Mouse (Mus musculus) heart, embryonic 11.5 days (tissue): ENCODE measurements at regions not wholly inside any gene's neighbourhood (a gene's known extent, or its start where the extent isn't known, plus 50 kb on each side); places are given as distances from the start of the nearest gene placed in this dataset.
A peak's percentile ranks its signal among the peaks of the same experiment; 100 is the strongest.

ENCODE experiments used
- ATAC-seq: fragments of 200-750 bp; cut with Nextera tagmentation; replicated peaks from 2 replicates; pipeline ENCODE4 v1.8.0; 2017; ENCODE audit warnings: moderate library complexity; ENCODE audit not compliant: insufficient number of reproducible peaks, low FRiP score, low TSS enrichment
- H3K27ac ChIP-seq: fragments of 300-500 bp; sonication (generic); 2 replicates; pipeline ENCODE4 v1.5.1; 2014; ENCODE audit warnings: mild to moderate bottlenecking, low read depth, low read length
- H3K27me3 ChIP-seq: fragments of 300-500 bp; sonication (generic); 2 replicates; pipeline ENCODE4 v1.6.1; 2014; ENCODE audit warnings: mild to moderate bottlenecking, low read length, mixed read lengths; ENCODE audit not compliant: control insufficient read depth, insufficient read depth
- H3K36me3 ChIP-seq: fragments of 300-500 bp; sonication (generic); 2 replicates; pipeline ENCODE4 v1.6.1; 2014; ENCODE audit warnings: mild to moderate bottlenecking, low read length, moderate library complexity, mixed read lengths; ENCODE audit not compliant: control insufficient read depth, insufficient read depth
- H3K4me1 ChIP-seq: fragments of 300-500 bp; sonication (generic); 2 replicates; pipeline ENCODE4 v1.6.1; 2014; ENCODE audit warnings: low read length; ENCODE audit not compliant: control insufficient read depth, insufficient read depth
- H3K4me2 ChIP-seq: fragments of 300-500 bp; sonication (generic); 2 replicates; pipeline ENCODE4 v1.6.1; 2014; ENCODE audit warnings: mild to moderate bottlenecking, moderate library complexity
- H3K4me3 ChIP-seq: fragments of 300-500 bp; sonication (generic); 2 replicates; pipeline ENCODE4 v1.5.1; 2014; ENCODE audit warnings: low read depth, low read length
- H3K9ac ChIP-seq: fragments of 300-500 bp; sonication (generic); 2 replicates; pipeline ENCODE4 v1.6.1; 2014; ENCODE audit warnings: mild to moderate bottlenecking, low read depth, low read length, moderate library complexity
- H3K9me3 ChIP-seq: fragments of 300-500 bp; sonication (generic); replicated peaks from 2 replicates; pipeline ENCODE4 v1.6.1; 2016; ENCODE audit warnings: low read length; ENCODE audit not compliant: control insufficient read depth
- whole genome bisulfite sequencing: fragments of 180-500 bp; shearing (Covaris S2); extraction: QIAGEN DNeasy Blood & Tissue Kit; methylation state at CpG from one replicate; pipeline ENCODE4 v1.1.7; 2014; ENCODE audit not compliant: insufficient replicate concordance; 5-methylcytosine and 5-hydroxymethylcytosine counted together

GRCm38 (mm10) chr4:142989175-142989574, 223.6 kb downstream of the Prdm2 start:
- no peaks in the 10 kb centered on the region for H3K4me1 ChIP-seq
- H3K27ac ChIP-seq: no peak overlapping the region
- H3K9ac ChIP-seq: no peak overlapping the region
- H3K4me2 ChIP-seq: peak overlapping the region; percentile 34
- H3K4me3 ChIP-seq: no peak overlapping the region
- ATAC-seq: no peak
- H3K9me3 ChIP-seq: no peaks in the 10 kb centered on the region
- H3K36me3 ChIP-seq: no peaks in the 10 kb centered on the region
- WGBS: 6% methylated on average over 8 of the region's 8 CpGs
- no peaks in the 10 kb centered on the region for H3K27me3 ChIP-seq

DNA sequence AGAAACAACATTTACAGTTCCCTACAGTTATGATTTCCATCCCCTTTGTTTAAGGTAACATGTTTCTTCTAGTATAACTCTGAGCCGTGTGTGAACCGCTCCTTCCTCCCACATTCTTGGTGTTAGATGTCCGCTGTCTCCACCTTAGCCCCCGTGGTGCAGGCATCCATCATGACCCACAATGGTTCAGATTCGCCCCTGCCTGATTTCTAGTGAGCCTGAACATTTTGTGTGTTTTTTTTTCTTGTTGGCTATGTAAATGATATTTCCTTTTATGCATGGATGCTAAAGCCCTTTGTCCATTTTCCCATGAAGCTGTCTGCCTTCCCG, 229.5 kb downstream of the Prdm2 start:
- no peak for ATAC-seq
- H3K9ac ChIP-seq: no peak overlapping the region
- H3K9me3 ChIP-seq: no peaks in the 10 kb centered on the region
- no peak overlapping the region for H3K4me3 ChIP-seq
- no peaks in the 10 kb centered on the region for H3K4me1 ChIP-seq
- no peaks in the 10 kb centered on the region for H3K27me3 ChIP-seq
- no peak overlapping the region for H3K4me2 ChIP-seq
- no peak overlapping the region for H3K27ac ChIP-seq
- WGBS: 57% methylated on average over 6 of the region's 6 CpGs
- no peaks in the 10 kb centered on the region for H3K36me3 ChIP-seq

- no peak overlapping the region for H3K4me2 ChIP-seq
- H3K36me3 ChIP-seq: no peaks in the 10 kb centered on the region
- H3K9me3 ChIP-seq: no peaks in the 10 kb centered on the region
- no peak overlapping the region for H3K4me3 ChIP-seq
- no peak overlapping the region for H3K27ac ChIP-seq
- 67% methylated on average over 8 of the region's 8 CpGs for WGBS
- H3K27me3 ChIP-seq: no peaks in the 10 kb centered on the region
- no peak overlapping the region for H3K9ac ChIP-seq
- no peak for ATAC-seq
- H3K4me1 ChIP-seq: no peaks in the 10 kb centered on the region
Measured at GRCm38 (mm10) chr4:142982585-142983294, 230.1 kb downstream of the Prdm2 start.

- Histone ChIP-seq H3K27ac (no peak overlapping the region), H3K4me2 (no peak overlapping the region), H3K4me1 (no peaks in the 10 kb centered on the region), H3K36me3 (no peaks in the 10 kb centered on the region), H3K9ac (no peak overlapping the region), H3K27me3 (no peaks in the 10 kb centered on the region), H3K9me3 (no peaks in the 10 kb centered on the region), H3K4me3 (no peak overlapping the region)
- 69% methylated on average over 11 of the region's 11 CpGs for WGBS
- ATAC-seq: no peak
Measured at GRCm38 (mm10) chr4:142975620-142976019, 237.2 kb downstream of the Prdm2 start.

- ATAC-seq: no peak
- Histone ChIP-seq H3K9me3 (no peaks in the 10 kb centered on the region; the same call in 1 of the 2 replicates), H3K27ac (no peak overlapping the region), H3K27me3 (no peaks in the 10 kb centered on the region), H3K4me2 (no peak overlapping the region), H3K4me3 (no peak overlapping the region), H3K4me1 (no peaks in the 10 kb centered on the region), H3K36me3 (no peaks in the 10 kb centered on the region), H3K9ac (no peak overlapping the region)
- 82% methylated on average over 4 of the region's 4 CpGs for WGBS
Measured at GRCm38 (mm10) chr4:142970040-142970439, 242.8 kb downstream of the Prdm2 start.

- no peak overlapping the region for H3K9ac ChIP-seq
- no peaks in the 10 kb centered on the region; the same call in 1 of the 2 replicates for H3K9me3 ChIP-seq
- no peak overlapping the region for H3K27ac ChIP-seq
- H3K4me3 ChIP-seq: no peak overlapping the region
- WGBS: 75% methylated on average over 2 of the region's 2 CpGs
- H3K4me1 ChIP-seq: no peaks in the 10 kb centered on the region
- ATAC-seq: no peak
- H3K27me3 ChIP-seq: no peaks in the 10 kb centered on the region
- H3K36me3 ChIP-seq: no peaks in the 10 kb centered on the region
- H3K4me2 ChIP-seq: no peak overlapping the region
Measured at GRCm38 (mm10) chr4:142967604-142968003, 245.2 kb downstream of the Prdm2 start.

- Histone ChIP-seq H3K9ac (no peak overlapping the region), H3K4me1 (no peaks in the 10 kb centered on the region), H3K9me3 (no peaks in the 10 kb centered on the region), H3K4me2 (no peak overlapping the region), H3K4me3 (no peak overlapping the region), H3K27ac (no peak overlapping the region), H3K36me3 (no peaks in the 10 kb centered on the region), H3K27me3 (no peaks in the 10 kb centered on the region)
- no peak for ATAC-seq
- WGBS: 68% methylated on average over 8 of the region's 8 CpGs
Measured at GRCm38 (mm10) chr4:142956832-142957429, 255.9 kb downstream of the Prdm2 start.

- H3K4me2 ChIP-seq: no peak overlapping the region
- H3K27ac ChIP-seq: no peak overlapping the region
- no peaks in the 10 kb centered on the region for H3K36me3 ChIP-seq
- no peaks in the 10 kb centered on the region for H3K9me3 ChIP-seq
- H3K27me3 ChIP-seq: no peaks in the 10 kb centered on the region
- no peak overlapping the region for H3K9ac ChIP-seq
- 73% methylated on average over 5 of the region's 5 CpGs for WGBS
- no peak for ATAC-seq
- no peaks in the 10 kb centered on the region for H3K4me1 ChIP-seq
- H3K4me3 ChIP-seq: no peak overlapping the region
Measured at GRCm38 (mm10) chr4:142956376-142956775, 256.4 kb downstream of the Prdm2 start.

DNA sequence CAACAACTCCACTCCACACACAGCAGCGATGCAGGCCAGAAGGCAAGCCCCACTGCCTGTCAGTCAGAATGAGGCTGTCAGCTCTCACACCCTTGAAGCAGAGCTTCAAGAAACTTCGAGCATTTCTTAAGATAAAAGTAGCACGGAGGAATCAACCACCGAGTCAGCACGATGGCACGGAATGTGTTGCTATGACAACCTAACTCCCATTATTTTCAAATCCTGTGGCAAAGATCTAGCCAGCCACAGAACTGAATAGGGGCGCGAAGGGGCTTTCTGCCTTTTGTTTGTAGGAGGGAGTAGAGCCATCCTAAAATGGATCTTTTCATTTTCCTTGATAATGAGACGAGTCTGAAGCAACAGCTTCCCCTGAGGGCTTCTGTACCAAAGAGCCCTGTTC, 259.1 kb downstream of the Prdm2 start:
- no peaks in the 10 kb centered on the region for H3K9me3 ChIP-seq
- no peak overlapping the region for H3K9ac ChIP-seq
- H3K4me2 ChIP-seq: no peak overlapping the region
- H3K4me1 ChIP-seq: no peaks in the 10 kb centered on the region
- 59% methylated on average over 9 of the region's 9 CpGs for WGBS
- no peak overlapping the region for H3K4me3 ChIP-seq
- H3K27ac ChIP-seq: no peak overlapping the region
- no peaks in the 10 kb centered on the region for H3K27me3 ChIP-seq
- no peaks in the 10 kb centered on the region for H3K36me3 ChIP-seq
- ATAC-seq: no peak
